Mouse (Mus musculus) gastrocnemius, postnatal 25 days (tissue): ENCODE results near the gene Spns3. TPM values are rescaled to one million over a fixed set of nuclear protein-coding genes. Genes with fewer than 3 reads are reported as not detected.

Source experiments
- DNase-seq: peaks from one replicate; pipeline ENCODE4 v3.0.0; 2022
- total RNA-seq, 2 experiments: library from RNA; stranded (reverse); gene quantifications; 1 replicate in 1 of 2; 2 replicates in 1 of 2; pipeline ENCODE4 v1.2.3; 2021

Spns3 gene
- total RNA-seq, 2 experiments from 2014 or later, result 0.11 to 0.26 TPM

- DNase-seq, result no peak
These were observed 31.9 kb downstream of the Spns3 start for GRCm38 (mm10) chr11:72518449-72518848.

GRCm38 (mm10) chr11:72514967-72515366 is 35.3 kb downstream of the Spns3 start:
- DNase-seq, result no peak

DNA sequence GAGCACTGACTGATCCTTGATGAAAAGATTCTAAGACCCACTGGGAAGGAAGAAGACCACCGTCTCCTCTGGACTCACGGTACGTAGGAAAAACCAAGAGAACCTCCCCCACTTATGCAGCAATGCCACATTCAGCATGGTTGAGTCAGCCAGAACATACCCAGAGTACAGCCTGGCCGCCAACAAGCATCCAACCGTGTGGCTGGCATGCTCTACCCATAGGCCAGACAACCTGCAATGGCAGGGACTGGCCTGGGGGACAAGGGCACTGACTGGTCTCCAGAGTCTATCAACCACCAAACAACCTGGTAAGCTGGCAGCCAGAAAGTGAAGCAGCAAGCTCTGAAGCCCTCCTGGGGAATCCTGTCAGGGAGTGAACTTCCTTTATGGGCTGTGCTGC is 41.7 kb downstream of the Spns3 start:
- DNase-seq, result no peak

GRCm38 (mm10) chr11:72507651-72508050 is 42.7 kb downstream of the Spns3 start:
- peak; percentile 82 for DNase-seq

- DNase-seq, result no peak
These were observed 46.1 kb downstream of the Spns3 start for GRCm38 (mm10) chr11:72504016-72504797.

- DNase-seq, result peak; percentile 2
These were observed 46.8 kb downstream of the Spns3 start for GRCm38 (mm10) chr11:72503501-72503921.

- DNase-seq, result peak; percentile 3
These were observed 48.1 kb downstream of the Spns3 start for GRCm38 (mm10) chr11:72502236-72502635.

- DNase-seq, result no peak
These were observed 48.8 kb downstream of the Spns3 start for GRCm38 (mm10) chr11:72501426-72502002.

DNA sequence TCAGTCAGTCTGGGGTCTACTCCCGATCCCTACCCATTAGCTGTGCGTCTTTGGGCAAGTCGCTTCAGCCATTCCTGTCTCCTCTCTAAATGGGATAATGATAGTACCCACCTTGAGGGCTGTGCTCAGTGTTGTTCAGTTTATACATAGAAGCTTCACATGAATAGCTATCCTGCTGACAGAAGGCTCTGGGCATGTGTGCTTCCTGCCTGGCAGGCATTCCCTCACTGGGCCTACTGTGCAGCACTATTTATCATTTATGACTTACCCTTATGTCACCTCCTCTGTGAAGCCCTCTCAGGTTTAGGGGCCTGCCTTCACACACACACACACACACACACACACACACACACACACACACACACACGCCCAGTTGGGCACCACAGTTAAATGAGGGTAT is 50.2 kb downstream of the Spns3 start:
- DNase-seq, result no peak

DNA sequence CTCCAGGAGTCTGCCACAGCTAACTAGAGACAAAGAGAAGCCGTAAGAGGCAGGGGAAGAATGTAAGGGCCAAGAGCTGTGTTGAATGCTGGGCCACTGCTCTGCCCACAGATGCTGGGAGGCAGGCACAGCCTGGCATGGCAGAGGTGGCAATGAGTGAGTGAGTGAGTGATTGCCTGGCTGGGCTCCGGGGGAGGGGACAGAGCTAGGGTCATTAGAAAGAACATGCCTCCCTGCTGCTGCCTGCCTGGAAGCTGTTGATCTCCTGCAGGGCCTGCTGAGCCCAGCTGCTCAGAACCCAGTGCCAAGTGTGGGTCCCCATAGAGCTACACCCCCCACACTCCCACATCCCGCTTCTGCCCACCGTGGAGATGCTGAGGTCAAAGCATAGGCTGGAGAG is 52.9 kb downstream of the Spns3 start:
- peak; percentile 3 for DNase-seq

DNA sequence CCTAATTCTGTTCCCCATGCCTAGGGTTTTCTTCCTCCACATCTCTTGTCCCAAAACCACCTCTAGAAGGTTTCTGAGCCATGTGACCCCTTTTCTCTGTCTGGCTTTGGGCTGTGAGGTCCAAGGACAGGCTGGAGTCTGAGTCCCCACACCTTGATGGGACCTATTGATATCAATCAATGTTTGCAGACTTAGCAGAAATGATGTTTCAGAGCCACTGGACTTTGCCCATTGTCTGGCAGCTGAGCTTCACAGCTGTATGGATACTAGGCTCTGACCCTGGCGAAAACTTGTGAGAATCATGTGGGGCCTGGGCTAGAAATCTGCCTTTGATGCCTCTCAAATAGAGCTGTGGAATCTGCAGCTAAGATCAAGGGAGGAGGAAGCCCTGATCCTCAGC is 53.5 kb downstream of the Spns3 start:
- peak; percentile 3 for DNase-seq

DNA sequence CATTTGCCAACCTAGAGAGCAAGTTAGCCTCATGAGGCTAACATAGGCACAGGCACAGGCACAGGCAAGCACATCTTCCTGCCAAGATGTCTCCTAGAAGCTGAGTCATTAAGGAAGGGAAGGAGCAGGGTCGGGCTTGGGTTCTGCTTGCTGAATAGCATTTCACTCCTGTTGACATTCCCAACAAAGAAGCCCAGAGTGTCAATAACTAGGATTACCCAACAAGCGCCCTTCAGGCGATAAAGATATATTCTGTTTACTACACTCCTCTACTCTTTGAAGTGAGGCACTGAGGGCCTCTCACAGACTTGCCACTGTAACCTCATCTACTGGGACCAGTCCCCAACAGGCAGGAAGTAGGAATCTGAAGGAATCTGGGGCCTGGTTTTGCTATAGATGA is 54.2 kb downstream of the Spns3 start:
- no peak for DNase-seq

GRCm38 (mm10) chr11:72494046-72494988 is 56.0 kb downstream of the Spns3 start:
- DNase-seq, result peak; percentile 2

DNA sequence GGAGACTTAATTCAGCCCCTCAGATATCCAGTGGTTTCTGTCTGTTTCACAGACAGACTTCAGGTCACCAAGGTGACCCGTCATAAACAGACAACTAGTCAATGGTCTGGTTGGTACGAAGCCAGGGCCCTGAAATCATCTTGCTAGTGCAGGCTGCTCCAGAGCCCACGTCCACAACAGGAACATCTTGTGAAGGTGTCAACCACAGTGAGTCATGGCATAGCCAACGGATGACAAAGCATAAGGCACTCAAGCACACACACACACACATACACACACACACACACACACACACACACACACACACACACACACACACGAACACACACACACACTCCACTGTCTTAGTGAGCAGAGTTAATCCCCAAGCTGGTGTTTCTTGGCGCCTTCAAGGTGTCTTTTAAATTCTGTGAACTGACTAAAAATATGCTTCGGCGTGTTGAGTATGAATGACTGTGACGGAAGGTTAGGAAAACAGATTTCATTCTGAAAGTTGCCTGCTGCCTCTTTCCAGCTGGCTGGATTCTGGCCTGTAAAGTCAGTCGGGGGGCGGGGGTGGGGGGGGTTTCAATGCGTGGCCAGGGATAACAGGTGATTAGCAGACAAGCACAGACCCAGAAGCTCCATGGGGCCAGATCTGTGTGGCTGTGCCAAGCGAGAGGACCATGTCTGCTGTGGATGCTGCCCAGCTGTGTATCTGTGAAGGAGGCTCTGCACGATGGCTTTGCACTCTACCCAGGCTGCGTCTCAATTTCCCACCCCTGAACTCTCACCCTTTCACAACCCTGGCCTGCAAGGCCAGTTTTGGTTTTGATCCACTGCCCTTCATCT is 59.0 kb downstream of the Spns3 start:
- no peak for DNase-seq

- peak; percentile 94 for DNase-seq
These were observed 60.4 kb downstream of the Spns3 start, which contains the start of gene Spns2 for GRCm38 (mm10) chr11:72489881-72490301. Gene Spns2 (minus strand): TSS chr11:72489904.

DNA sequence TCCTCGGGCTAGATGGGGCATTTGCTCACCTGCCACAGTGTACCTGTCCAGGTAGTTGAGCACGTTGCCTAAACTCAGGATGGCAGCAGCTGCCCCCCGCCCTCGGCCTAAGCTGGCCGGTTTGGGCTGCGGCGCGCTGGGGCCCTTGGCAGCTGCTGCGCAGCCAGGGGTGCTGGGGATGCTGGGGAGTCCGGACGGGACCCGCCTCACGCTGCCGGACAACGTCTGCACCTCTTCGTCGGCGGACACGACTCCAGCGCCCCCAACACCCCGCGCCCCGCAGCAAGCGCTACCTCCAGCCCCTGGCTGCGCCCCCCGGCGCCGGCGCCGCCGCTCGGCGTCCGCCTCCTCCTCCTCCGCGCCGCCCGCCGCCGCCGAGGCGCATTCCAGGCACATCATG is 60.9 kb downstream of the Spns3 start:
- DNase-seq, result no peak

DNA sequence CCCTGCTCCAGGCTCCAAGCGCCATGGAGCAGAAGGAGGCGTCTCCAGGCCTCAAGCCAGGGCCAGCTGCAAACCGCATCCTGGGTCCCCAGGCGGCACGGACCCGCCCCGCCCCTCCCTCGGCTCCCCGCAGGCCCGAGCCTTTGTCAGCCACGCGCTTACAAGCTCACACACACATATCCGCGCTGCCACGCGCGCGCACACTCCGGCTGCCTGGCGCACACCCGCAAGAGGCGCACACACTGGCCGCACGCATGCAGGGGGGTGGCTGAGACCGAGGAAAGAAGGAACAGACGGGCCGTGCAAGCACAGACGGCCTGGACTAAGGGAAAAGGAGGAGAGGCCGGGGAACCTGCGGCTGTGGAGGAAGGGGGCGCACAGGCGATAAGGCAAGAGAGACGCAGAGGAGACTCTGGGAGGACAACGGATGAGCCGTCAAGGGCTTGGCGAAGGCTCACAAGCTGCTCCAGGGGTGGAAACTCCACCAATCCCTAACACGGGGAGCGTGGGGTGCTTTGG is 61.5 kb downstream of the Spns3 start:
- no peak for DNase-seq

DNA sequence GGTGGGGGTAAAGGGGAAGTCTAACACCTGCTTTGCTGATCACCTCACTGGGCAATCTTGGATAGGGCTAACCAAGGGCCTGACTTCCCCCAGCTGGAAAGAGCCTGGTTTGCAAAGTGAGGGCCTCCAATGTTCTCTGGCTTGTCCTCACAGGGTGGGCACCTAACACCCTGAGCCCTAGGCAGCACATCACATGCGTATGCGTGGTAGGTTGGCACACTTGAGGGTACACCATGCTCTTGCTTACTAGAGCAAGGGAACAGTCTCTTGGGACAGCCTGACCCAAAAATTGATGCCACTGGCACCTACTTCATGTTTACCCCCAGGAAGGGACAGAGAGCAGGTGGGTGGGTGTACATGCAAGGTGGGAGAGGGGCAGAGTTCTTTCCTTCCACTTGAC is 62.6 kb downstream of the Spns3 start:
- DNase-seq, result no peak

DNA sequence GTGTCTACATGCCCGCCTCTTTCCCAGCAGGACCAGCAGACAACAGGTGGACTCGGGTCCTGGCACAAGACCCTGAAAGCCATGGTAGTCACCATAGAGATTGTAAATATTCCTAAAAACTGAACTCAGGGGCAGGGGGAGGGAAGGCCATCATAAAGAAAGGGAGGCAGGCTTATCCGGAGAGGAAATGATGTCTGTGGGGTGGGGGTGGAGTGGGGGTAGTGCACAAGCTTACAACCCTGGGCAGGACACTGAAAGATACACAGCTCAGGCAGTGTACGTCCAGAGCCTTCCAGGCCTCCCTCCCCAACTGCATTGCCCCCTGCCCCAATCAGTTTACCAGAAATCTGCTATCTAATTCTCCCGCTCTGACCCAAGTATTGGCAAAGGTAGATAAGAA is 63.1 kb downstream of the Spns3 start:
- no peak for DNase-seq

DNA sequence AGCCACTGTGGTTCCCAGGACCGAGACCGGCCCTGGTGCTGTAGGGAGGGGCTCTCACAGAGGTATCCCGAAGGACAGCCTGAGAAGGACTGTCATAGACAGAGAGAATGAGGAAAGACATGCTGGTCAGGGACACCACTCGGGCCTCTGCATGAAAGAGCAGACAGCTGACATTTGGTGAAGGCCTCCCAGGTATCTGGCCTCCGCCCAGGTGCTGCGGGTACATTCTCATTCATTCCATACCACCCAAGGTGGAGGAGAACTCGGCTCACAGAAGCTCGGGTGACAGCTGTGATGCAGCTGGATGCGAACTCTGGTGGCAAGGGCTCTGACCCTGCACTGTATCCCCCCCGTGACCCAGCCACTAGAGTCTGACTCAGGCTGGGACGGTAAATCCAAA is 64.3 kb downstream of the Spns3 start:
- no peak for DNase-seq

DNA sequence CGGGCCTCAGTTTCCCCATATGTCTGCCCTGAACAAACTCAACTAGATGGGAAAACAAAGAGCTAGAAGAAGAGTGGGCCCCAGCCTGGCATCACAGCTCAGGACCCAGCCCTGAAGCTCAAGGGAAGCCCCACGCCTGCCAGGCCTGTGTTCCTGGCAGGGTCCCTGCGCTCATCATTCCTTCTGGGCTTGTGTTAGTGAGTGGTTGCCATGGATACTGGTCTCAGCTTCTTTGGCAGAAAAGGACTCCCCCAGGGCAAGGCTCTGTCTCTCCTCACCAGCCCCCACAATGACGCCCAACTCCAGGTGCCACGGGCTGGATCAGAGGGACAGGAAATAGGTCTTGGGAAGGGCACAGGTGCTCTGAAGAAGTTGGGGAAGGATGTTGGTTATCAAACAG is 65.1 kb downstream of the Spns3 start:
- no peak for DNase-seq

DNA sequence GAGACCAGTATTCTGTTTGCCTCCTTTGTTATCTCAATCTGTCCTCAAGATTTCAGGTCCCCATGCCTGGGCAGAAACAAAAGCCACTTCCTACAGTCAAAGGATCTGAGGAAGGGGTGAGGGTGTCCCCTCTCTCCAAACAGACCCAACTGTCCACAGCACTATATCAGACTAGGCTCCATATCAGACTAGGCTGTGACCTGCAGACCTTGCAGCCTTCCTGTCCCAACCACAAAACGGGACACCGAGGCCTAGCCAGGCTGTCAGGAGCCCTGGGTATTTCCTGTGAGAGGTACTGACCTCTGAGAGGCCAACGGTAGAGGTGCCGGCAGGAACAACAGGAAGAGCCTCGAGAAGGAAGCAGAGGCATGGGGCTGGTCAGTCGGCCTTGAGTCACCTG is 65.8 kb downstream of the Spns3 start:
- DNase-seq, result no peak
